Mouse (Mus musculus) embryonic facial prominence, embryonic 13.5 days (tissue): Measurements from ENCODE around the gene Ifnb1. TPM values are rescaled to one million over a fixed set of nuclear protein-coding genes. Genes with fewer than 3 reads are reported as not detected.

Source experiments
- ATAC-seq: fragments of 200-750 bp; cut with Nextera tagmentation; 2 replicates; pipeline ENCODE4 v1.8.0; 2017; ENCODE audit warnings: low read depth; ENCODE audit not compliant: insufficient number of reproducible peaks, insufficient read depth, low FRiP score, low TSS enrichment
- H3K27ac ChIP-seq: fragments of 300-500 bp; sonication (generic); 2 replicates; pipeline ENCODE4 v1.5.1; 2015; ENCODE audit warnings: moderate library complexity, mild to moderate bottlenecking, inconsistent platforms
- H3K27me3 ChIP-seq: fragments of 300-500 bp; sonication (generic); 2 replicates; pipeline ENCODE4 v1.6.1; 2015; ENCODE audit warnings: mild to moderate bottlenecking, inconsistent platforms
- H3K36me3 ChIP-seq: fragments of 300-500 bp; sonication (generic); 2 replicates; pipeline ENCODE4 v1.6.1; 2015; ENCODE audit warnings: mild to moderate bottlenecking, inconsistent platforms
- H3K4me1 ChIP-seq: fragments of 300-500 bp; sonication (generic); 2 replicates; pipeline ENCODE4 v1.6.1; 2015; ENCODE audit warnings: inconsistent platforms
- H3K4me2 ChIP-seq: fragments of 300-500 bp; sonication (generic); 2 replicates; pipeline ENCODE4 v1.6.1; 2015; ENCODE audit warnings: moderate library complexity, mild to moderate bottlenecking, inconsistent platforms
- H3K4me3 ChIP-seq: fragments of 300-500 bp; sonication (generic); 2 replicates; pipeline ENCODE4 v1.5.1; 2015; ENCODE audit warnings: mild to moderate bottlenecking, inconsistent platforms
- H3K9ac ChIP-seq: fragments of 300-500 bp; sonication (generic); 2 replicates; pipeline ENCODE4 v1.6.1; 2015; ENCODE audit warnings: mild to moderate bottlenecking, inconsistent platforms
- H3K9me3 ChIP-seq: fragments of 300-500 bp; sonication (generic); 2 replicates; pipeline ENCODE4 v1.6.1; 2016; ENCODE audit warnings: inconsistent platforms
- WGBS: fragments of 180-500 bp; shearing (Covaris S2); methylation state at CpG from one replicate; pipeline ENCODE4 v1.1.7; 2015; ENCODE audit warnings: mixed read lengths; 5-methylcytosine and 5-hydroxymethylcytosine counted together
- polyA plus RNA-seq: library from polyadenylated mRNA; unstranded; fragments of >200 nt; fragmentation: Nextera tagmentation; extraction: Ambion mirVana; gene quantifications from 2 replicates; pipeline ENCODE4 v1.2.1, GENCODE M21; 2015

Ifnb1 gene
- polyA plus RNA-seq, 1 experiment from 2014 or later = not detected

DNA sequence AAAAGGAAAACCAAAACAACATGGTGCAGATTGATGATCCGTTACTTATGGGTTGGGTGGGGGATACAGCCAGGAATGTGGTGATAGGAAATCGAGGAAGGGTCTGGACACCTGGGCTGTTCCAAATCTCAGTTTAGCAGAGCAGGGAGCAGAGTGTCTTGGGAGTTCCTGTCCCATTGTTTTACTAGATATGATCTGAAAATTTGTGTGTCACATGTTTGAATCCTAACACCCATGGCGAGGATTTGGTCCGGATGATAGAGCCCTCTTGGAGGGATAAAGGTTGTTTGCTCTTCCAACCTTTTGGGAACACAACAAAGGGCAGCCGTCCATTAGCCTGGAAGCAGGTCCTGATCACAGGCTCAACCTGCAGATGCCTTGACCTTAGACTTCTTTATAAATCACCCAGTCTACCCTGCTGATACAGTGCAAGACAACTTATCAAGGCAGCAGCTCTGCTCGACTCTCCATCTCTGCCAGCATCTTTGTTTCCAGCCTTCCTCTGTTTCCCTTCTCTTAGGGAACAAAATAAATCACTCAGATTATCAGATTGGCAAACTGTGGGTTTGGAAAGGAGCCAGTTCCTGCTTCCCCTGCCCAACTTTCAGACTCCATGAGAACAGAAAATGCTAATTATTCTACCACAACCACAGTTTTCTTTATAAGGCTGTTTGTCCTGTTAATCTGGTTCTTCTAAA is 26.1 kb downstream of the Ifnb1 start:
- Histone ChIP-seq H3K27ac (peak overlapping the region; percentile 33; the same call in 1 of the 2 replicates), H3K9ac (no peak overlapping the region), H3K4me3 (no peak overlapping the region), H3K4me1 (peaks cover 9% of the 10 kb centered on the region; the same call in 1 of the 2 replicates), H3K4me2 (no peak overlapping the region), H3K9me3 (no peaks in the 10 kb centered on the region), H3K36me3 (no peaks in the 10 kb centered on the region), H3K27me3 (no peaks in the 10 kb centered on the region)
- 78% methylated on average over 6 of the region's 6 CpGs for WGBS
- no peak for ATAC-seq

DNA sequence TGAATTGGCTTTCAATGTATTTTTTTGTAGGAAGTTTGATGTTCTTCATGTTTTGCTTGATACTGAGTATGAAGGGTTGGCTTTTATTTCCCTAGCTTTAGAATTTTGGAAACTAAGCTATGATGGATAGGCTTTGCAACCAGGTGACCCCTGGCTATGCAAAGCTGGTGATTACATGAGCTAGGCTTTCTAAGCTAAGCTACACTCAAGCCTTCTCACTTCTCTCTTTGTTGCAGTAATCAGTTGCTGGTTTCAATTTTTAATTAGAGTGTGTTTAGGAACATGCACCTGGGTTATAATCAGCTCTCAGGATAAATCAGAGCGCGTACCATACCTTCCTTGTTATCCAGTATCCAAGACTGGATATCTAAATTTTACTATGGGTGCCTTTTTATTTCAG is 33.0 kb downstream of the Ifnb1 start:
- 88% methylated on average over 2 of the region's 2 CpGs for WGBS
- Histone ChIP-seq H3K9ac (no peak overlapping the region), H3K27ac (no peak overlapping the region), H3K4me1 (no peaks in the 10 kb centered on the region), H3K4me2 (no peak overlapping the region), H3K9me3 (no peaks in the 10 kb centered on the region), H3K36me3 (no peaks in the 10 kb centered on the region), H3K4me3 (no peak overlapping the region), H3K27me3 (no peaks in the 10 kb centered on the region)
- no peak for ATAC-seq

DNA sequence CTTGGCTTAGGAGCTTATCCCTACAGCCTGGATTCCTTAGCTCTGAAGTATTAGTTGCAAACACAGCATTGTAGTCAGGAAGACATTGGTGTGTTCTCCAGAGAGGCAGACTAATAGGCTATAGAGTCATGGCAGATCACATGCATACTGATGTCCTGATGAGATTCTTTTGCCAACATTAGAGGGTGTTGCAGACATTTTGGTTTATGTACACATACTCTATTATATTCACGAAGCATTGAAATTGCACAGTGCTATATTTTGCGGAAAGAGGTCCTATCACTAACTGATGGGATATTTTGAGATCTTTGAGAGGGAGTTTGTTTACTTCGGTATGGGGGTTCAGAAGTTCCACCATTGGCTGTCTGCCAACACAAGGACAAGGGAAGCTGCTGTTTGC is 34.5 kb downstream of the Ifnb1 start:
- Histone ChIP-seq H3K9me3 (no peaks in the 10 kb centered on the region), H3K9ac (no peak overlapping the region), H3K4me2 (no peak overlapping the region), H3K27me3 (no peaks in the 10 kb centered on the region), H3K4me1 (no peaks in the 10 kb centered on the region), H3K27ac (no peak overlapping the region), H3K36me3 (no peaks in the 10 kb centered on the region), H3K4me3 (no peak overlapping the region)
- WGBS = 82% methylated on average over 3 of the region's 3 CpGs
- ATAC-seq = no peak

DNA sequence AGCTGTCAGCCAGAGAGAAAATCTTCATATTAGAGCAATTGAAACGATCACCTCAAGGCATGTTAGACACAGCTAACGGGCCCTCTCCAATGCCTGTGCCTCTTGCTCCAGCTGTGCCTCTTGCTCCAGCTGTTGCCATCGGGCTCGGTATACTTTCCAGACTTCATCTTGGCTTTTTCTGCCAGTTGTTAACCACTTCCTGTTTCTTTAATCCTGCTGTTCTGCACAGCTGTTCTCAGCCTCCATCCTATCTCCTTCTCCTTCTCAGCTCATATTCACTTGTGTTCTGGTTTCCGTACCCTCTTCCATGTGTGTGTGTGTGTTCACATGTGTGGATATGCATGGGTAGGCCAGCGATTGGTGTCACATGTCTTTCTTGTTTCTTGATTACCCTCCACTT is 42.4 kb downstream of the Ifnb1 start:
- ATAC-seq = 0 out of 2 replicates have a peak, but pooled peaks have one; percentile 37

DNA sequence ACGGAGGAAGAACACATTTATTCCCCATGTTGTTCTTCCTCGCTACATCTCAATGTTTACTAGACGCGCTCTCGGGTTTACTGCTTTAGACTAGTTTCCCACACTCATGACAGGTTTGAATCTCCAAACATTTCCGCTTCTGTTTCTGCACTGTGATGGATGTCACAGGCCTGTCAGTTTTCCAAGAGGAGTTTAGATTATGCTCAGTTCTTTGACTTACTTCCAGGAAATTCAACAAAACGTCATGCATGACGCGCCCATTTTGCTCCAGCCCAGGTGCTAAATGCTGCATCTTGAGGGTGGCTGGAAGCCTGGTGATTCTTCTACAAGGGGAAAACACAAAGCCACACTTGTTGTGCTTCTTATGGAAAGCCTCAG is 43.8 kb downstream of the Ifnb1 start:
- H3K4me1 ChIP-seq = peaks cover 21% of the 10 kb centered on the region
- 78% methylated on average over 9 of the region's 9 CpGs for WGBS
- H3K4me2 ChIP-seq = no peak overlapping the region
- no peaks in the 10 kb centered on the region for H3K27me3 ChIP-seq
- H3K9me3 ChIP-seq = no peaks in the 10 kb centered on the region
- no peak overlapping the region for H3K9ac ChIP-seq
- no peak overlapping the region for H3K4me3 ChIP-seq
- no peak for ATAC-seq
- H3K36me3 ChIP-seq = no peaks in the 10 kb centered on the region
- no peak overlapping the region for H3K27ac ChIP-seq

More for the DNA sequence above, 42.4 kb downstream of the Ifnb1 start:
- H3K27me3 ChIP-seq = no peaks in the 10 kb centered on the region
- no peak overlapping the region for H3K4me2 ChIP-seq
- no peaks in the 10 kb centered on the region for H3K9me3 ChIP-seq
- H3K9ac ChIP-seq = no peak overlapping the region
- WGBS = 39% methylated on average over 6 of the region's 6 CpGs
- H3K4me1 ChIP-seq = peaks cover 21% of the 10 kb centered on the region
- no peaks in the 10 kb centered on the region for H3K36me3 ChIP-seq
- no peak overlapping the region for H3K4me3 ChIP-seq
- peak overlapping the region; percentile 55 for H3K27ac ChIP-seq

DNA sequence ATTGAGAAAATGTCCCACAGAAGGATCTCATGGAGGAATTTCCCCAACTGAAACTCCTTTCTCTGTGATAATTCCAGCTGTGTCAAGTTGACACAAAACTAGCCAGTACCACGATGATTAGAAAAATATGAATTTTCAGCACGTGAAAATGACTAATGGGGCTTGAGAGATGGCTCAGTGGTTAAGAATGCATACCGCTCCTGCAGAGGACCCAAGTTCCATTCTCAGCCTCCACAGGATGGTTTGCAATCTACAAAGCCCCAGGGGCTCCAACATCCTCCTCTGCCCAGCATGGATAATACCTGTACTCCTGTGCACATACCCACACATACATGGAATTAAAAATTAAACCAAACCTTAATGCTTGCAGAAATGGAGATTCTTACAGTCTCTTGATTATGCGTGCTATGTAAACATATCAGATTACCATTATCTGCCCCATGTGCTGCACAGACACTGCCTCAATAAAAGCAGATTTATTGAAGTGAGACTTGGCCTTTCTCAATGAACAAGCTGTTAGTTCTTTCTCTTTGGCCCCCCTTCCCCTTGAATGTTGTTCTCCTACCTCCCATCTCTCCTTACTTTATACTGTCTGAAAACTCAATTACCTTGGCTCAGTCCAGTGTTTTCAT is 44.3 kb downstream of the Ifnb1 start:
- Histone ChIP-seq H3K4me3 (no peak overlapping the region), H3K9ac (no peak overlapping the region), H3K27ac (no peak overlapping the region), H3K36me3 (no peaks in the 10 kb centered on the region), H3K4me1 (peaks cover 21% of the 10 kb centered on the region), H3K27me3 (no peaks in the 10 kb centered on the region), H3K9me3 (no peaks in the 10 kb centered on the region), H3K4me2 (no peak overlapping the region)
- ATAC-seq = no peak
- 58% methylated on average over 4 of the region's 4 CpGs for WGBS

DNA sequence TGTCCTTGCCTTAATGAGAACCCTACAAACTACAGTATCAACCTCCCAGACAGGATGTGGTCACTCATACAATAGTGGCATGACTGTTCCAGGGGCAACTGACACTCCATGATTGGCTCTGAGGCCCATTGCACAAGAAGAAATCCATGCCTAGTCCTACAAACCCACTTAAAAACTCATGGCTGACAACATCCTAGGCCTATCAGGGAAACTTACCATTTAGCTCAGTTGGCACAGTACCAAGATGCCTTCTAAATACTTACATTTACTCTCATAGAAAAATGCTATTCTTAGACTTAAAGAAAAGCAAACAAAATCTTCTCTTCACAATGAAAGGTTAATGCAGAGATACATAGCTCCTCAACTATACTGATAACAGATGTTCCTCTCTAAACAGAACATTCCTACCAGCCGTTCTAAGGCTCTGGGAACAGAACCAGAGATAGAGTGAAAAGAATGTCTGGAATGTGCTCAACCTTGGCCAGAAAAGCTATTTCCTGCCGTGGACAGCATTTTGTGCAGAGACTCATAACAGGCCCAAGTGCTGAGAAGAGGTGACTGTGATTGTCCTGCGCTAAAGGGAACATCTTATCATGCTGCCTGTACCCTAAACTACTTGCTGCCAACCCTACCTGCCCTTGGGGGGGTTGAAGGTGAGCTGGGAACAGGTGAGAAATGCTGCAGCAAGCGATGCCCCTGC is 45.9 kb downstream of the Ifnb1 start:
- Histone ChIP-seq H3K4me2 (no peak overlapping the region), H3K36me3 (no peaks in the 10 kb centered on the region), H3K27me3 (no peaks in the 10 kb centered on the region), H3K9me3 (no peaks in the 10 kb centered on the region), H3K27ac (peak overlapping the region; percentile 48; the same call in 1 of the 2 replicates), H3K9ac (no peak overlapping the region), H3K4me3 (no peak overlapping the region), H3K4me1 (peaks cover 21% of the 10 kb centered on the region)
- no peak for ATAC-seq
- 44% methylated on average over 4 of the region's 4 CpGs for WGBS

DNA sequence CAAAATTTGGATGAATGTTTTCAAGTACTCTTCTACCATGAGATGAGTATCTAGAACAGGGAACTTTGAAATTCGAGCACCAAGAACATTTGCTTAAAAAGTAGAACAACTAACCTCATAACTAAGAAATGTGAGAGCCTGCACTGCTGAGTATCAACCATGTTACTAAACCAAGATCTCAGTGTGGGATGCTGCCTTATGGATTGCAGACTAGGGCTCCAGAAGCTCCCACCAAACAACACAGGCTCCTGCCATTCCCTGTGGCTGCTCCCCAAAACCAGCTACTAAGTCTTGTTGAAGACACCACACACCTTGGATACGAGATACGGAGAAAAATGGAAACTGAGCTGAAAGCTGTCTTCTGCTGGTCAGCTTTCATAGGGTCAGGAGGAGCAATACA is 46.5 kb downstream of the Ifnb1 start:
- no peak for ATAC-seq
- Histone ChIP-seq H3K36me3 (no peaks in the 10 kb centered on the region), H3K4me2 (no peak overlapping the region), H3K9me3 (no peaks in the 10 kb centered on the region), H3K4me1 (peaks cover 21% of the 10 kb centered on the region), H3K27me3 (no peaks in the 10 kb centered on the region), H3K9ac (no peak overlapping the region), H3K4me3 (no peak overlapping the region), H3K27ac (peak overlapping the region; percentile 48; the same call in 1 of the 2 replicates)
- WGBS = 90% methylated on average over 3 of the region's 3 CpGs

Other genes with a start within 250 kb of the Ifnb1 start
- 11.3 and 12.2 TPM in 2 replicates for gene Hacd4, start 83.8 kb downstream of the Ifnb1 start, polyA plus RNA-seq
- gene Ifna15, start 35.5 kb upstream of the Ifnb1 start, polyA plus RNA-seq = not detected in 2 replicates
- not detected in 2 replicates for gene Ifna14, start 49.0 kb upstream of the Ifnb1 start, polyA plus RNA-seq
- gene Ifna9, start 69.6 kb upstream of the Ifnb1 start, polyA plus RNA-seq = not detected in 2 replicates
- not detected in 2 replicates for gene Ifna12, start 80.6 kb upstream of the Ifnb1 start, polyA plus RNA-seq
- gene C87499, start 111.6 kb upstream of the Ifnb1 start, polyA plus RNA-seq = not detected in 2 replicates
- gene Ifna13, start 121.7 kb upstream of the Ifnb1 start, polyA plus RNA-seq = not detected in 2 replicates
- gene Ifna16, start 154.2 kb upstream of the Ifnb1 start, polyA plus RNA-seq = not detected in 2 replicates
- gene Ifna2, start 161.1 kb upstream of the Ifnb1 start, polyA plus RNA-seq = not detected in 2 replicates
- not detected in 2 replicates for gene Ifnab, start 168.6 kb upstream of the Ifnb1 start, polyA plus RNA-seq
- 0.84 and 1.0 TPM in 2 replicates for gene Gm26566, start 199.0 kb upstream of the Ifnb1 start, polyA plus RNA-seq
- 111 and 122 TPM in 2 replicates for gene Klhl9, start 199.7 kb upstream of the Ifnb1 start, polyA plus RNA-seq
- not detected in 2 replicates for gene Gm13271, start 232.1 kb upstream of the Ifnb1 start, polyA plus RNA-seq
- gene Gm13283, start 237.3 kb upstream of the Ifnb1 start, polyA plus RNA-seq = 0.22 and 0.63 TPM in 2 replicates